ENCODE assay signal across 17 mouse cellular contexts in genomic region chr1:191517969-191518368, GRCm38 (mm10). TPM values are rescaled to one million over a fixed set of nuclear protein-coding genes. Genes with fewer than 3 reads are reported as not detected.
A peak's percentile ranks its signal among the peaks of the same experiment; 100 is the strongest.
DNase-seq lines count a peak whose midpoint lies in the region; ATAC-seq lines count a peak whose summit lies in the region.
"Had no signal": no experiment of that assay in that cellular context is flagged by ENCODE, and none has a peak within 500 bp of the region (broad histone marks: within the 10 kb centered on the region; RNA-seq: fewer than 3 reads in every experiment).

No protein-coding gene starts in this region.

- H3K9ac ChIP-seq in lung, embryonic 16.5 days (ENCODE audit: low read length), result no peak overlapping the region
- H3K9ac ChIP-seq in liver, embryonic 12.5 days, result no peak overlapping the region
- no peak overlapping the region for H3K9ac ChIP-seq in stomach, embryonic 15.5 days
- H3K9ac ChIP-seq: heart, embryonic 13.5 days; limb, embryonic 12.5 days; neural tube, embryonic 12.5 days had no signal

- WGBS in lung, embryonic 16.5 days, result 56% methylated on average over 5 of the region's 5 CpGs
- WGBS in liver, embryonic 12.5 days (ENCODE audit: insufficient replicate concordance), result 46% methylated on average over 5 of the region's 5 CpGs
- WGBS in stomach, embryonic 15.5 days, result 66% methylated on average over 5 of the region's 5 CpGs

- ATAC-seq in lung, embryonic 16.5 days (ENCODE audit: low read depth), result peak; percentile 66
- peak; percentile 80 for ATAC-seq in liver, embryonic 12.5 days
- ATAC-seq in stomach, embryonic 15.5 days (ENCODE audit: insufficient read depth, low FRiP score, low read depth), result peak; percentile 67
- ATAC-seq: forebrain, embryonic 16.5 days had no signal

- H3K4me1 ChIP-seq in lung, embryonic 16.5 days (replicated peaks; ENCODE audit: control insufficient read depth, insufficient read depth, low read length), result no peaks in the 10 kb centered on the region
- H3K4me1 ChIP-seq in liver, embryonic 12.5 days, result peaks cover 30% of the 10 kb centered on the region
- no peaks in the 10 kb centered on the region for H3K4me1 ChIP-seq in stomach, embryonic 15.5 days
- H3K4me1 ChIP-seq: neural tube, embryonic 12.5 days had no signal

- DNase-seq in lung, postnatal 10 days, result no peak
- peak; percentile 55 to 61 for DNase-seq in thymus, postnatal 36 days
- DNase-seq in kidney, postnatal 14 days, result no peak
- no peak for DNase-seq in frontal cortex, postnatal 36 days (ENCODE audit: low spot score in 2 of 2)
- DNase-seq: cerebellum, adult 8-10 months; gastrocnemius, adult 2 months; kidney, adult 8-10 months; kidney, postnatal 4 days had no signal

- H3K27ac ChIP-seq in lung, embryonic 16.5 days (ENCODE audit: low read length), result no peak overlapping the region
- no peak overlapping the region for H3K27ac ChIP-seq in liver, embryonic 12.5 days
- H3K27ac ChIP-seq in stomach, embryonic 15.5 days, result no peak overlapping the region; the same call in 1 of the 2 replicates
- H3K27ac ChIP-seq: gastrocnemius, adult 2 months; heart, embryonic 13.5 days; limb, embryonic 12.5 days; neural tube, embryonic 12.5 days had no signal

- no peaks in the 10 kb centered on the region for H3K9me3 ChIP-seq in lung, embryonic 16.5 days (ENCODE audit: control insufficient read depth, low read length)
- no peaks in the 10 kb centered on the region for H3K9me3 ChIP-seq in liver, embryonic 12.5 days (replicated peaks)
- H3K9me3 ChIP-seq in stomach, embryonic 15.5 days, result no peaks in the 10 kb centered on the region
- H3K9me3 ChIP-seq: G1E; heart, embryonic 13.5 days; limb, embryonic 12.5 days; neural tube, embryonic 12.5 days had no signal

- H3K4me3 ChIP-seq in lung, embryonic 16.5 days (ENCODE audit: low read length), result no peak overlapping the region
- no peak overlapping the region for H3K4me3 ChIP-seq in liver, embryonic 12.5 days
- no peak overlapping the region for H3K4me3 ChIP-seq in stomach, embryonic 15.5 days (replicated peaks)
- H3K4me3 ChIP-seq: erythroblast, embryonic 14.5 days; gastrocnemius, adult 2 months; heart, embryonic 13.5 days; limb, embryonic 12.5 days; neural tube, embryonic 12.5 days had no signal

- H3K27me3 ChIP-seq in lung, embryonic 16.5 days (ENCODE audit: control insufficient read depth, insufficient read depth, low read depth, low read length), result no peaks in the 10 kb centered on the region
- no peaks in the 10 kb centered on the region for H3K27me3 ChIP-seq in liver, embryonic 12.5 days (replicated peaks)
- H3K27me3 ChIP-seq in stomach, embryonic 15.5 days (replicated peaks), result no peaks in the 10 kb centered on the region
- H3K27me3 ChIP-seq: heart, embryonic 13.5 days; limb, embryonic 12.5 days; neural tube, embryonic 12.5 days had no signal

- no peak overlapping the region for H3K4me2 ChIP-seq in lung, embryonic 16.5 days (ENCODE audit: low read depth, low read length)
- H3K4me2 ChIP-seq in liver, embryonic 12.5 days, result no peak overlapping the region
- no peak overlapping the region for H3K4me2 ChIP-seq in stomach, embryonic 15.5 days
- H3K4me2 ChIP-seq: heart, embryonic 13.5 days; limb, embryonic 12.5 days; neural tube, embryonic 12.5 days had no signal

- no peaks in the 10 kb centered on the region for H3K36me3 ChIP-seq in lung, embryonic 16.5 days (ENCODE audit: control insufficient read depth, insufficient read depth, low read length)
- no peaks in the 10 kb centered on the region for H3K36me3 ChIP-seq in liver, embryonic 12.5 days
- no peaks in the 10 kb centered on the region for H3K36me3 ChIP-seq in stomach, embryonic 15.5 days
- H3K36me3 ChIP-seq: G1E; heart, embryonic 13.5 days; limb, embryonic 12.5 days; neural tube, embryonic 12.5 days had no signal

RNA-seq across cellular contexts. Expression of gene Dtl, which starts 57.4 kb away (rescaled TPM):
- 50.1 and 54.0 TPM in 2 replicates for polyA plus RNA-seq in lung, embryonic 16.5 days (2015; fragmentation: Nextera tagmentation; extraction: Ambion mirVana)
- 59.6 and 60.2 TPM in 2 replicates for polyA plus RNA-seq in liver, embryonic 12.5 days (2016; fragmentation: Nextera tagmentation; extraction: Ambion mirVana)
- 41.8 and 44.4 TPM in 2 replicates for polyA plus RNA-seq in stomach, embryonic 15.5 days (2015; fragmentation: Nextera tagmentation; extraction: Ambion mirVana)

RNA-seq across cellular contexts. Expression of gene Ints7, which starts 57.5 kb away (rescaled TPM):
- 51.7 and 54.7 TPM in 2 replicates for polyA plus RNA-seq in lung, embryonic 16.5 days (2015; fragmentation: Nextera tagmentation; extraction: Ambion mirVana)
- polyA plus RNA-seq in liver, embryonic 12.5 days (2016; fragmentation: Nextera tagmentation; extraction: Ambion mirVana), result 39.5 and 41.3 TPM in 2 replicates
- 46.8 and 50.5 TPM in 2 replicates for polyA plus RNA-seq in stomach, embryonic 15.5 days (2015; fragmentation: Nextera tagmentation; extraction: Ambion mirVana)

Comparison
In these comparisons a context has a peak if more than half of its experiments do, and no peak if none do; other contexts are left out.
1. DNase-seq: peak in thymus, postnatal 36 days (2 of 2); none in lung, postnatal 10 days (single experiment), kidney, postnatal 14 days (single experiment) and frontal cortex, postnatal 36 days (0 of 2).
2. Peak in every context shown above with its lines, with median percentiles within 50 percentile points of each other: ATAC-seq.